Mouse (Mus musculus): Measurements from ENCODE around the gene Mxra8.
A peak's percentile ranks its signal among the peaks of the same experiment; 100 is the strongest.

Gene Mxra8

GRCm38 (mm10) chr4:155837404-155838010, 2.0 kb upstream of the Mxra8 start:
- no peak for DNase-seq (ENCODE audit: low spot score)

- DNase-seq (ENCODE audit: low spot score), result no peak
Observed at GRCm38 (mm10) chr4:155838187-155839153, 1.0 kb upstream of the Mxra8 start.

GRCm38 (mm10) chr4:155840076-155841002, 859 bp downstream of the Mxra8 start:
- DNase-seq (ENCODE audit: low spot score), result no peak

GRCm38 (mm10) chr4:155841003-155841454, 1.5 kb downstream of the Mxra8 start:
- DNase-seq (ENCODE audit: low spot score), result peak; percentile 79

GRCm38 (mm10) chr4:155841651-155842270, 2.3 kb downstream of the Mxra8 start:
- no peak for DNase-seq (ENCODE audit: low spot score)

GRCm38 (mm10) chr4:155843231-155843630, 3.8 kb downstream of the Mxra8 start:
- DNase-seq (ENCODE audit: low spot score), result no peak

- DNase-seq (ENCODE audit: low spot score), result peak; percentile 93
Observed at GRCm38 (mm10) chr4:155846871-155847578, 7.5 kb downstream of the Mxra8 start, which contains the start of gene Dvl1. Gene Dvl1, plus strand, starts transcription at chr4:155847402.

GRCm38 (mm10) chr4:155847591-155848352, 8.3 kb downstream of the Mxra8 start:
- DNase-seq (ENCODE audit: low spot score), result peak; percentile 14

- no peak for DNase-seq (ENCODE audit: low spot score)
Observed at GRCm38 (mm10) chr4:155848434-155849095, 9.1 kb downstream of the Mxra8 start.

GRCm38 (mm10) chr4:155849391-155849790, 9.9 kb downstream of the Mxra8 start:
- no peak for DNase-seq (ENCODE audit: low spot score)

- DNase-seq (ENCODE audit: low spot score), result no peak
Observed at GRCm38 (mm10) chr4:155849792-155850451, 10.4 kb downstream of the Mxra8 start.

- DNase-seq (ENCODE audit: low spot score), result no peak
Observed at GRCm38 (mm10) chr4:155851368-155851767, 11.9 kb downstream of the Mxra8 start.

- DNase-seq (ENCODE audit: low spot score), result no peak
Observed at GRCm38 (mm10) chr4:155851951-155852411, 12.5 kb downstream of the Mxra8 start.

GRCm38 (mm10) chr4:155853421-155853820, 13.9 kb downstream of the Mxra8 start:
- DNase-seq (ENCODE audit: low spot score), result no peak

GRCm38 (mm10) chr4:155854991-155855390, 15.5 kb downstream of the Mxra8 start:
- no peak for DNase-seq (ENCODE audit: low spot score)

GRCm38 (mm10) chr4:155856071-155856470, 16.6 kb downstream of the Mxra8 start:
- DNase-seq (ENCODE audit: low spot score), result no peak

GRCm38 (mm10) chr4:155856881-155857280, 17.4 kb downstream of the Mxra8 start:
- DNase-seq (ENCODE audit: low spot score), result no peak

GRCm38 (mm10) chr4:155859318-155859717, 19.8 kb downstream of the Mxra8 start:
- no peak for DNase-seq (ENCODE audit: low spot score)

GRCm38 (mm10) chr4:155861787-155862186, 22.3 kb downstream of the Mxra8 start:
- no peak for DNase-seq (ENCODE audit: low spot score)
